Mouse (Mus musculus) cerebellum, adult 9-11 months (tissue): ENCODE results near the gene Cd4.

Experiments
- DNase-seq: peaks from one replicate; pipeline ENCODE4 v3.0.0; 2022

Gene Cd4

GRCm38 (mm10) chr6:124883351-124883750 is 4.7 kb downstream of the Cd4 start:
- DNase-seq: no peak

- no peak for DNase-seq
These were observed 6.2 kb downstream of the Cd4 start for GRCm38 (mm10) chr6:124881821-124882220.

GRCm38 (mm10) chr6:124879390-124879789 is 8.6 kb downstream of the Cd4 start:
- no peak for DNase-seq

GRCm38 (mm10) chr6:124874348-124874747 is 13.7 kb downstream of the Cd4 start:
- no peak for DNase-seq

- DNase-seq: peak; percentile 33
These were observed 21.5 kb downstream of the Cd4 start for GRCm38 (mm10) chr6:124866560-124866959.

- DNase-seq: peak; percentile 42
These were observed 22.2 kb downstream of the Cd4 start for GRCm38 (mm10) chr6:124865766-124866362.

- peak; percentile 85 for DNase-seq
These were observed 24.2 kb downstream of the Cd4 start, which contains the start of gene Gpr162 for GRCm38 (mm10) chr6:124863658-124864298. Gpr162 (minus strand) TSS chr6:124863983.

GRCm38 (mm10) chr6:124863125-124863657 is 24.8 kb downstream of the Cd4 start:
- no peak for DNase-seq

GRCm38 (mm10) chr6:124862406-124863124 is 25.5 kb downstream of the Cd4 start:
- peak; percentile 44 for DNase-seq

- DNase-seq: peak; percentile 60
These were observed 26.2 kb downstream of the Cd4 start for GRCm38 (mm10) chr6:124861802-124862201.

GRCm38 (mm10) chr6:124861266-124861665 is 26.8 kb downstream of the Cd4 start:
- DNase-seq: peak; percentile 64

- DNase-seq: peak; percentile 55
These were observed 27.5 kb downstream of the Cd4 start for GRCm38 (mm10) chr6:124860511-124860910.

GRCm38 (mm10) chr6:124859725-124860124 is 28.3 kb downstream of the Cd4 start:
- peak; percentile 91 for DNase-seq

GRCm38 (mm10) chr6:124858561-124859318 is 29.3 kb downstream of the Cd4 start:
- peak; percentile 65 for DNase-seq

- peak; percentile 53 for DNase-seq
These were observed 30.0 kb downstream of the Cd4 start for GRCm38 (mm10) chr6:124857840-124858530.

- DNase-seq: peak; percentile 94
These were observed 30.8 kb downstream of the Cd4 start, which contains the start of gene P3h3 for GRCm38 (mm10) chr6:124856916-124857839. P3h3 (minus strand) TSS chr6:124857752.

GRCm38 (mm10) chr6:124856321-124856720 is 31.7 kb downstream of the Cd4 start:
- DNase-seq: peak; percentile 71

- DNase-seq: no peak
These were observed 33.4 kb downstream of the Cd4 start for GRCm38 (mm10) chr6:124854647-124855046.

GRCm38 (mm10) chr6:124850535-124850934 is 37.5 kb downstream of the Cd4 start:
- DNase-seq: no peak

- DNase-seq: peak; percentile 93
These were observed 40.7 kb downstream of the Cd4 start for GRCm38 (mm10) chr6:124847305-124847704.
